Mouse (Mus musculus) right cerebral cortex, postnatal 14 days (tissue): Measurements from ENCODE around the gene Vmn2r98.
"Not testable (repeated sequence)": the region's sequence is repeated elsewhere in the genome, so short reads cannot be mapped to it uniquely, and the experiment has no call there.

ENCODE experiments used
- DNase-seq: peaks from one replicate; pipeline ENCODE4 v3.0.0; 2022

The Vmn2r98 gene

GRCm38 (mm10) chr17:19053160-19053559 is at the start of gene Vmn2r98:
Vmn2r98 (plus strand) TSS chr17:19053460.
- not testable (repeated sequence) for DNase-seq

GRCm38 (mm10) chr17:19031441-19031840 is 21.8 kb upstream of the Vmn2r98 start:
- DNase-seq, result not testable (repeated sequence)

- DNase-seq, result no peak
These were observed 21.3 kb upstream of the Vmn2r98 start for GRCm38 (mm10) chr17:19031962-19032361.

GRCm38 (mm10) chr17:19032721-19033120 is 20.5 kb upstream of the Vmn2r98 start:
- no peak for DNase-seq
